Mouse (Mus musculus) retina, postnatal 7 days (tissue): ENCODE results near the gene Hc.

Experiments used
- DNase-seq: peaks from one replicate; pipeline ENCODE4 v3.0.0-alpha.2; 2012; ENCODE audit warnings: low read depth, low spot score

The Hc gene

DNA sequence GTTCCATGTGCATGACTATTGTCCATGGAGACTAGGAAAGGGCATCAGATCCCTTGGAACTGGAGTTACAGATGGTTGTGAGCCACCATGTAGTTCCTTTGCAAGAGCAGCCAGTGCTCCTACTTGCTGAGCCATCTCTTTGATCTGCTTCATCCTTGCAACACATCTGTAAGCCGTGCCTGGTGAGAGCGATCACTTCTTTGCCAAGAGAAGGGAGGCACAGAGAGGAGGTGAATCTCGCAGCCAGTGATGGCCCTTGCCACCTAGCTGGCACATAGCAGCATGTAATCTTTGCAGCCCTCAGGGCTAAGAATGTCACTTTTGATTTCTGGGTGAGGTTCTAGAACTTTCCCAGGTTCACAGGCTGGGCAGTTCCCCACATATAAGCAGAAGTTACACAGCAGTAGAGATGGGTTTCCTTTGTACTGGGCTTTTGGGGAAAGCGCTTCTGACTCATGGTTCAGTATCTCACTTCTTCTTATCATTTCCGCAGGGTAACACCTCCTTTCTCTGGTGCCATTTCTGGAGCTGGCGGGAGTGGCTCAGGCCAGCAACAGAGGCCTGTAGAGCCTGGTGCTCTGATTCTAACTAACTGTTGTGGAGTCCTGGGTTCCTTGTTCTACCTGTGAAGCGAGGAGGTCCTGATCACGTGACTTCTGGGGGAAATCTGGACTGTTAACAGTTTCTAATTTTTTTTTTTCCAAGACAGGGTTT, 84.1 kb downstream of the Hc start:
- no peak for DNase-seq

DNA sequence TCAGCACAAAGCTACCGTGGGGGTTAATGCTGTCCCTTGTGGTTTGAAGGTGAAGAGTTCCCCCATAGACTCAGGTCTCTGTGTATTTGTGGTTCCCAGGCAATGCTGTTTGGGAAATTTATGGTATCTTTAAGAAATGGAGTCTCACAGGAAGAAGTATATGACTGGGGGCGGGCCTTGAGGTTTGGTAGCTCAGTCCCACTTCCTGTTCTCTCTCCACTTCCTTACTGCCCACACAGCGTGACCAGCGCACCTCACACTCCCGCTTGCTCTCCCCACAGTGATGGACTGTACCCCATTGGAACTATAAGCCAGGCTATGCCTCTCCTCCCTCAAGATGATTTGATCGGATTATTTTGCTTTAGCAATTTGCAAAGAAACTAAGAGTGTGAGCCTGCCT, 84.8 kb downstream of the Hc start:
- no peak for DNase-seq

DNA sequence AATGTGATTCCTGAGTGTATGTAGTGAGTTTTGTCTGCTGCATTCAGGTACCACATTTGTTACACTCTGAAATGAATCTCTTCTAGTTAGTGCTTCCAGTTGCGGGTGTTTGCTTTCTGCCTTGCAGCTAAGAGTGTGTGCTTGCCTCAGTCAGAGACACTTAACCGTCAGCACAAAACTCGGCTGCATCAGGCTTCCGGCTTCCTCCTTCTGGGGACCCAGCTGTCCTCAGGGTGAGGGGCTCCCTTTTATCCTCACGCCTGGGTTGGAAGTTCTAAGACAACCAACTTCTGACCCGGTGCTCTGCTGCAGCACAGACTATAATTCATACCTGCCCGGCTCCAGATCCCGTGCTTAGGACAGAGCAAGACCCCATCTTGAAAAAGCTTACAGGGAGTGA, 88.2 kb downstream of the Hc start:
- DNase-seq, result no peak

DNA sequence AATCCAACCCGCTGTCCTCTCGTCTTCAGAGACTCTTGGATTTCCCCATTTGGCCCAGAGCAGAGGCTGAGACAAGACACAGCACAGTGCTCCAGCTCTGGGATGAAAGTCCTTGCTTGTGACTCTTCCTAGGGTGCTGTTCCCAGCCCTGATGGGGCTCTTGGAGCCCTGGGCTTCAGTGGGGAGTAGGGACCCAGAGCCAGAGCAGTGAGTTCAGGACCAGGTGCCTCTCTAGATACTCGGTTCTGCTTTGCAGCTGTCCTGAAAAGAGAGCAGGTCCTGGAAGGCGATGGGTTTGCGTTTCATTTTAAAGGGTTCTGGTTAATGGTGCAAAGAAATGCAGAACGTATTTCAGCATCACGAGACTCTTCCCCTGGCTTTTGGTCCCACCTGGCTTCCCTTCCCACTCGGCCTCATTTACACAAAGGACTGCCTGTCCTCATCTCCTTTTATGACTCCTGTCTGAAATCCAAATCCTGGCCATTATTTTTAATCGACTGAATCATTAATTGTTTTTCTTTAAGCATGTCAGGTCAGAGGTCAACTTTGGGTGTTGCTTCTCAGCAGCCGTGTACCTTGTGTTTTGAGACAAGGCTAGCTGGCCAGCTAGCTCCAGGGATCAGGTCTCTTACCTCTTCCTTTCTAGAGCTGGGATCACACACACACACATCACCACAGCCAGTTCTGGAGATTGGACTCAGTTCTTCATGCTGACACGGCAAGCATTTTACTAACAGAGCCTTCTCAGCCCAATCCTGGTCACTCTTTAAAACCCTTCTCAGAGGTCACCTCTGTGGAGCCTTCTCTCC, 90.0 kb downstream of the Hc start:
- no peak for DNase-seq

DNA sequence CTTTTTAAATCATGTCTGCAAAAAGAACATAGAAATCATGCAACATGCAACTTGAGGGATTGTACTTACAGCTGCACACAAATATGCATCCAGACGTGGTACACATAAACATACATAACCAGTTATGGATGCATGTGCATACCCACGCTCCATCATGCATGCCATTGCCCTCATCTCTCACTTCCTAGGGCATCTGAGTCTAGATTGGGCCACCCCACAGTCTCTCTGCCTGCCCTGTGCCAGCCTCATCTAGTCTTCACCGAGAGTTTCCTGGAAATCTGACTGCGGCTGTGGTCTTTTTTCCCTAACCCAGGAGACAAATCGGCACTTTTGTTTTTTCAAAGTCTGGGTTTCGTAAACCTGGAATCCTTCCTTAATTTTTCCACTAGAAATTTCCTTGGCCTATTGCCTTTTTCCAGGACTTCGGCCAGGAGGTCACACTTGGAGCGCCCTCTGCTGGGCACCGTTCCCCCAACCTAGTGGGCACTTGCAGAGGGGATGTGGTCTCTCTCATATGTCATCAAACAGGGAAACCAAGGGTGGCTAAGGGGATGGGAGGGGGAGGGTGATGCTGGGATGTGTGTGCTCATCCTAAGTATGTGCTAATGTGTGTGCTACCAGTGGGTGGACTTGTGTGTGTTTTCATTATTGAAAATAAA, 91.0 kb downstream of the Hc start:
- peak; percentile 49 for DNase-seq

DNA sequence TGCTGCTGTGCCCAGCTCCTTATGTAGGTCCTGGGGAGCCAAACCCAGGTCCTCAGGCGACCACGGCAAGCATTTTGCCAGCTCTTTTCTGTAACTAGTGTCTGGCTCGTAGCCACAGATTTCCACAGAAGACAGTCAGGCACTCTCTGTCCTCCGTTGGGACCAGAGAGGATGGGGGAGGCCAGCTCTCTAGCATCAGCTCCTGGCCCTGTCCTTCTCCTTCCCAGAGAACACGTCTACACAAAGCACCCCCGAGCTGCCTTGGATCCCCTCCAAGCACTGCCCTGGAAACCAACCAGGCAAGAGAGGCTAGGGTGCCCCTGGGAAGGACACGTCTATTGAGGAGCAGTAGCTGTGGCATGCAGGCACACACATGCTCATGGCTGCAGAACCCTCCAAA, 92.1 kb downstream of the Hc start:
- no peak for DNase-seq

DNA sequence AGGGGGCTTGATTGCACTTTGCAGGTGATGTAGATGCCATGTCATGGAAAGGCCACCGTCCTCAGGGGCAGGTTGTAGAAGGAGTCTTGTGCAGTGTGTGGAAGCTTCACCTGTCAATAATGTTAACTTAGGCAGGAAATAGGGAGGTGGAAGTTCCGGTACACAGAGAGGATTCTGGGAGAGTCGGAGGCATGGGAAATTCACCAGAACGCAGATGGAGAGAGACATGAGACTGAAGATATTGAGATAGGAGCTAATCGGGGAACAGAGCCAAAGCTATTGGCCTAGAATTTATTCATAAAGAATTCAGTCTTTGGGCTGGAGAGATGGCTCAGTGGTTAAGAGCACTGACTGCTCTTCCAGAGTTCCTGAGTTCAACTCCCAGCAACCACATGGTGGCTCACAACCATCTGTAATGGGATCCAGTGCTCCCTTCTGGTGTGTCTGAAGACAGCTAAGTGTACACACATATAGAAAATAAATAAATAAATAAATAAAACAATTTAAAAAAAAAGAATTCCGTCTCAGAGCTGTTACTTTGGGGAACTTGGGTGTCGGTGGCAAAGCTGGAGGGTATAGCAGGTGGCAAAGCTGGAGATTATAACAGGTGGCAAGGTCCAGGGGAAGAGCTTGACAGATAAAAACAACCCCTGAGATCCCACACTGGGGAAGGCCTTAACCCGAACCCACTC, 94.8 kb downstream of the Hc start:
- DNase-seq, result no peak

DNA sequence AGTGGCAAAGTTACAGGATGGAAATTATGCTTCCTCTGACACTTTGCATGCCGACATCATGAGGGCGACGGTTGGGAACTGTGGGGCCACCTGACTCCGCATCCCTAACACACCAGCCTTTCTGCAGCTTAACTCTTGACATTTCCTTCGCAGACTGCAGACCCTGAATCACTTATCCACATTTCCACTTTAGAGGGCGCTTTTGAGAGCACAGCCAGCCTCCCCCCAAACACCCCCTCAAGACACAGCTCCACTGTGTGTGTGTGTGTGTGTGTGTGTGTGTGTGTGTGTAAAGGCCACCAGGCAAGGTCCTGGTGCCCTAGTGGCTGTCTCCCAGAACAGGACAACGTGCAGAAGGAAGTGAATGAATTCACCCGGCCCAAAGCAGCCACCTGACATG, 95.4 kb downstream of the Hc start:
- DNase-seq, result no peak

DNA sequence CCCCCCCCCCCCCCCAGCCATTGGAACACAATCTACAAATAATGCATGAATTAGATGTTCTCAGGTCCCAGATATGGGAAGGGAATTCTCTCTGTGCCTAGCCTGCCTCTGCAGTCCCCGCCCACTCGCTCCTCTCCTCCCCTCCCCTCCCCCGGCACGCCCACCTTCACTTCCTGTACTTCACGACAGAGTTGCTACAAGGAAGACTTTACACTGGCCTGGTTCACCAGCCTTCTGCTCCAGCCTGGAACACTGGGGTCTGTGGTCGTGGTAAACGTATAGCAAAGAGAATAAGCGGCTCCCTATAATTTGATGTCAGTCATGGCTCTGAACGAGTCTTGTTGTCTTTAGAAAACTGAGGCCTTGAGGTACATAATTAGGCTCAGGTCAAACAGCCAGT, 95.9 kb downstream of the Hc start:
- no peak for DNase-seq

DNA sequence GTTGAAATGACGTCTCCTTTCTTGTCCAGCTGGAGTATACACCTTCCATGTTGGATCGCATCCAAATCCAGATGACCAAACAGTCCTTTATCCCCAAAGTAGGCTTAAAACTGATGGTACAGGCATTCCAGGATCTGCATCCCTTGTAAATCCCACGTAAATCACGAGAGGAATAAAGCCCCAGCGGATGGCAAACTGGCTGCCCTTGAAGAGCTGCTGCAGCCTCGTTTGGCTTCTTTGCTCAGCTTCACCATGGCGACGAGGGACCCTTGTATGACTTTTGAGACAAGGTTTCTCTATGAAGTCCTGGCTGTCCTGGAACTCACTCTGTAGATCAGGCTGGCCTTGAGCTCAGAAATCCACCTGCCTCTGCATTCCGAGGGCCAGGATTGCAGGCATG, 96.6 kb downstream of the Hc start:
- no peak for DNase-seq

DNA sequence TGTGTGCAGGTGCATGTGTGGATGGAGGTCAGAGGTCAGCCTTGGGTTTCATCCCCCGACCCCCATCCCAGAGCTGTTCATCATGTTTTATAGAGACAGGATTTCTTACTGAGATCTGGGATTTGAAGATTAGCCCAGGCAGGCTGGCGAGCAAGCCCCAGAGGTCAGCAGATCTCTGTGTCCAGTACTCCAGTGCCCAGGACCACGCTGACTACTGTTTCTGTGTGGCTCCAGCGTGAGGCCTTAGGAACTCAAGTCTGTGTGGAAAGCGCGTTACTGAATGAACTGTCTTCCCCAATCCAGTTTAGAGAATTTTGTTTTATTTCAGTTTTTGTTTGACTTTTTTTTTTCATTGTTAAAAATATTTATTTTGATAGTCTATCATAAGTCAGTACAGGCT, 97.0 kb downstream of the Hc start:
- no peak for DNase-seq

DNA sequence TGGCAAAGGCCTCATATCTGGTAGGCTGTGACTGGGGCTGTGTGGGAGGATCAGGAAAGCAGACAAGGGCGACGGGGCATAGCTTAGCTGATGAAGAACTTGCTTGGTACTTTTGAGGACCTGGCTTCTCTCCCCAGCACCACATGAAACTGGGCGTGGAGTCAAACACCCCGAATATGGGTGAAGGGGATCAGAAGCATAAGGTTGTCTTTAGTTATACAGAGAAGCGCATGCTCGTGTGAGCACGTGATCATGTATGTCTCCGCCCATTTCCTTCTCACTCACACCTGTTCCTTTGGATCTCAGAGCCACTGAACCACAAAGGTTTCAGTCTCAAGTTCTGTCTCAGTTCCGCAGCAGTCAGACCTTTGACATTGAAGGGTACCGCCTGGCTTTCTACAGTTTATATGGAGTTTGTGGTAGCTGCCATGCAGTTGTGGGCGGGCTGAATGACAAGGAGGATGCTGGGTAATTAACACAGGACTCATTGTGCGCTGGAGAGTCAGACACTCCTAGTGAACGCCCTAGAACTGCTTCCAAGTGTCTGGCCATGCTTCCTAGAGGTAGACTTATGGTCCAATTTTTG, 97.8 kb downstream of the Hc start:
- DNase-seq, result no peak

DNA sequence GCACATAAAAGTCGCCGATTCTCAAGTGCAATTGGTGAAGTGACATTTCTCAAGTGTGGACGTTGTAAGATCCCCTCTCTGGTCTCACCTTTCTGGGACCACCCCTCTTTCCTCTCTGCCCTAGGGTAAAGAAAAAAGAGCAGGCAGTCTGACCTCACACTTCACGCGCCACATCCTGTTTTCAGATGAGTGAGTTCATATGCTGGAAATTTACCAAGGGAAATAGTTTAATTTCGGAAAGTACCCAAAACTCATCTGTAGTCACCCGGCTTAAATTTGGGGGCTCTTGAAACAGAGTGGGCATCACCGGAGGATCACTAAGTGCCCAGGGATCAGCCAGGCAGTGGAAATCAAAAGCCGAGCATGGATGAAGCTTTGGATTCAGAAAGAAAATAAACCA, 98.3 kb downstream of the Hc start:
- DNase-seq, result no peak

DNA sequence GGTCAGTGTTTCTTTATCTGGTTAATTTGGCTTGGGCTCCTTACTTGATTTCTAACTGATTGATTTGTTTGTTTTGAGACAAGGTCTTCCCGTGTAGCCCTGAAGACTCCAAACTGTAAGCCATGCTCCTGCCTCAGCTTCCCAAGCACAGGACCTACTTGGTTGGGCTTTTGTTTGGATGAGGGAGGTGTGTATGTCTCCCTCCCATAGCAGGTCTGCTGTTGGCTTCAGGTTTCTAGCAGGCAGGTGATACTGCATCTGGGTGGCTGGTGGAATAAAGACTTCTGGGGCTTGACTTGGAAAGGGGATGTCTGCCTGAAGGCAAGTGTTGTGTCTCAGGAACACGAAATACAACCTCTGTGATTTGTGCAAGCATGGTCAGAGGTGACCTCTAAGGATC, 99.0 kb downstream of the Hc start:
- DNase-seq, result no peak

DNA sequence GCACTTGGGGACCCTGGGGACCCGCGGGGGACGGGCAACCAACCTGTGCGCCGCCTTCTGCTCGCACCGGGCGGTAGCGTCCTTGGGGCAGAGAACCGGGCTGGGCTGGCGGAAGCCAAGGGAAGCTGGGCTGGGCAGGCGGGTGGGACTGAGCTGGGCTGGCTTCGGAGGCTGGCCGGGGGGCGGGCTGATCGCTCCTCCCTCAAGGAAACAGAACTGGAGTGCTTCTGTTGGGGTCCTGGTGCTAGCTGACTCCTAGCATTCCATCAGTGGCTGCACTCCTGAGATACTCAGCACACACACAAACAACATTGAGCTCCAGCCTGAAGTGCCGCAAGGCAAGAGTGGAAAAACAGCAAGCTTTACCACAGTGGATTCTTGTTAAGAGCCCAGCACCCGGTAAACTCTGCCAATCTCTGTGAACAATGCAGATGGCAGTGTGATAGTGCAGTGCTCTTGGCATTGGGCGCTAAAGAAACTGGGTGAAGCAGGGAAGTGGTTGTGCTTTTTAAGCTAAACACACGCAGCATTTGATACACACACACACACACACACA, 99.7 kb downstream of the Hc start, which contains the start of gene Traf1:
Gene Traf1, minus strand, starts transcription at position 292 of the 556 bp plus-strand sequence.
- no peak for DNase-seq

DNA sequence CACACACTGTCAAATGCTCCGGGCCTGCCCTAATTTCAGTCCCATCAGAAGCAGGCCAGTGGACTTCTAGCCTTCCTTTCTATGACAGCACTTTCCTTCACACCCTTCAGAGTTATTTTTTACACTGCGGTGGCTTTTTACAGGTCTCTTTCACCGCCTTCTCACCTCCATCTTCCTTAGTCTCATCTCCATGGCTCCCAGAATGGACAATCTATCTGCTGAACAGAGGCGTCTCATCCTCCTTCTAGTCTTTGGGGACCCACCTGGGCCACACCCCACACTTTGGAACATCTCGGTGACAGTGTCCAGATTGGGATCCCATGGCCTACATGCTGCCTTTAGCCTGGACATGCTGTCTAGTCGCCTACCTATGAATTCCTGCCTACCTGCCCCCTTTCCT, 100.3 kb downstream of the Hc start:
- no peak for DNase-seq

DNA sequence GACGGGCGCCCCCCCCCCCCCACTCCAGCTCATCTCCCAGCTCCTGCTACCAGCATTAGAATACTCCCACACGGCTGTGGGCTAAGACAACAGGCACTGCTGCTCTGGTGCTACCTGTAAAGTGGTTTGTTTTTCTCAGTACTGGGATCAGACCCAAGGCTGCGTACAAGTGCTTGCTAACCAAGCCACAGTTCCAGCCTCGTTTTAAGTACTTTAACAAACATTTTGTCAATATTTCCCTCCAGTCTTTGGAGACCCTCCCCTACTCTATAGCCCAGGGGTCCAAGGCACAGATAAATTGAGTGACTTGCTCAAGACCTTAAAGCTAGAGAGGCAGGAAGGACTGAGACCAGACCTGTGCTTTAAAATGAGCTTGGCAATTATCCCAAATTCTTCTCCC, 100.8 kb downstream of the Hc start:
- no peak for DNase-seq

DNA sequence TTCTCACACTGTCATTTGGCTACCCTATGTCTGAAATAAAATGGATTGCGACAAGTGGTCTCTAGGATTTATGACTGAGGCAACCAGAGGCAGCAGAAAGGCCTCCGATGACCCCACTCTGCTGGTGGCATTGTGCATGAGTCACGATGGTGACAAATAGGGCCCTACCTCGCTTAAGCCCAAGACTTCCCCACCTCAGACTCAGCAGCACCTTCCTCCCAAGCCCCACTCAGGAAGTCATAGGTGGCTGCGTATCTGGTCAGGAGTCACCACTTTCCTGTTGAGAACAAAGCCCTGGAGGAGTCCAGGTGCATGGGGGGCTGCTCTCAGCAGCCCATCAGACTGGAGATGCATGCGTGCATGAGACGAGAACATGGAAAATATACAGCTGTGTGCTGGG, 102.7 kb downstream of the Hc start:
- DNase-seq, result no peak

DNA sequence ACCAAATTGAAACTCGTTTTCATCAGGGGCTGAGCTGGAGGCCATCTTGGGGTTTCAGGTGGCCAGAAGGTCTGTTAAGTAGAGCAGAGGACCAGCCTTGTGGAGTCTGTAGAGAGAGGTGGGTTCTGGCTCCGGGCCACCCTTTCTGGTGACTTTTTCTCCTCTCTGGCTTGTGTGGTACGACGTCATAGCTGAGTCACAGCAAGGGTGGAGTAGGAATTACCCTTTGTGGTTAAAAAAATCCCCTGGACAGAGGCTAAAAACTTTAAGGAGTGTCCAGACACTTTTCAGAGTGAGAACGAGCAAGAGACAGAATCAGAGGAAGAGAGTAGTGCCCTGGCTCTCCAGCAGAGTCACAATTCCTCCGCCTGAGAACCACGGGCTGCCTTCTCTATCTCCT, 103.2 kb downstream of the Hc start:
- DNase-seq, result no peak

DNA sequence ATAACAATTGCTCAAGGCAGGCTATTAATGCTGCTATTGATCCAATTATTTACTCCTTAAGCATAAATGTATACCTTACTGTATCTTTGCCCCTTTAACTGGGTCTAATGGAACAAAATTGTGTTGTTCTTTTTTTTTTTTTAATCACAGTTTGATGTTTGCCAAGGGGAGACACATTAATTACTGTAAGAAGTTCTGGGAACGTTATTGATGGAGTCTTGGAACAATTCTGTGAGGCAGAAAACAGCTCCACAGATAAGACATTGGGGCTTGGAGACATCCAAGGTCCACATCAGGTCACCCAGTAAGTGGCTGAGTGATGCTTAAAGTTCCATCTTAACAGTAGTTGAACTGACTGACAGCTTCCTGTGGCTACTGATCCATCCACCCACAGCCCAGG, 103.8 kb downstream of the Hc start:
- no peak for DNase-seq

DNA sequence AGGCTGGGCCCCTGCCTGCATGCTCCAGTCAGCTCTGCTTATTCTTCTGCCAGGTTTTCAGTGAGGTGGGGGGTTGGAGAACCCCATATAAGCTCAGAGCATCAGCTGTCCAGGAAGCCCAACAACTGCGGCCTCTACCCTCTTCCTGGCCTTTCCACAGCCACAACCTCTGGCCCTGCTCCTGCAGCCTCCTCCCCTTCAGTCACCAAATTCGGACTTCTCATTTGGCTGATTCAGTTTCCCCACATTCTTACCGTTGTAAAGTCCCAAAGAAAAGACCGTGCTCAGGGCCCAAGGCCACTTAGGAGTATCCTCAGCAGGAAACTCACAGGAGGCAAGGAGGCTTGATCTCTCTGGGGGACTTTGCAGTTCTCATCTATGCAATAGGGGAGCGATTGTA, 104.3 kb downstream of the Hc start:
- no peak for DNase-seq

DNA sequence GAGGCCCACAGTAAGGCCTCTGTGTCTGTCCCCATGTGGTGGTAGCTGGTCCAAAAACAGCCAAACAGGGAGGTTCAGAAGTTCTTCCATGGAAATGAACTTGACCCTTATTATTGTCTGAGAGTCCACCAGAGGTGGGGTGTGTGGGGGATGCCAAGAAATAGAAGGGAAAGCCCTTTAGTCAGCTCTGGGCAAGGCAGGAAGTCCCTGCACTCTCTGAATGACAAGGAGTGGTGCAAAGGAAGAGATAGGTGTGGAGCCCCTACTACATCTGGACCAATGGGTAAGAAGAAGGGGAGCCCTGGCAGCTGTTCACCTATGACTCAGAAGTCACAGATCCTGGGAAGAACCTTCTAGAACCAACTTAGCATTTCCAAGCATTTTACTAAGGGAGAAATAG, 106.9 kb downstream of the Hc start:
- no peak for DNase-seq
